8 mouse cellular contexts compared by ENCODE assay signal in the genomic region with DNA sequence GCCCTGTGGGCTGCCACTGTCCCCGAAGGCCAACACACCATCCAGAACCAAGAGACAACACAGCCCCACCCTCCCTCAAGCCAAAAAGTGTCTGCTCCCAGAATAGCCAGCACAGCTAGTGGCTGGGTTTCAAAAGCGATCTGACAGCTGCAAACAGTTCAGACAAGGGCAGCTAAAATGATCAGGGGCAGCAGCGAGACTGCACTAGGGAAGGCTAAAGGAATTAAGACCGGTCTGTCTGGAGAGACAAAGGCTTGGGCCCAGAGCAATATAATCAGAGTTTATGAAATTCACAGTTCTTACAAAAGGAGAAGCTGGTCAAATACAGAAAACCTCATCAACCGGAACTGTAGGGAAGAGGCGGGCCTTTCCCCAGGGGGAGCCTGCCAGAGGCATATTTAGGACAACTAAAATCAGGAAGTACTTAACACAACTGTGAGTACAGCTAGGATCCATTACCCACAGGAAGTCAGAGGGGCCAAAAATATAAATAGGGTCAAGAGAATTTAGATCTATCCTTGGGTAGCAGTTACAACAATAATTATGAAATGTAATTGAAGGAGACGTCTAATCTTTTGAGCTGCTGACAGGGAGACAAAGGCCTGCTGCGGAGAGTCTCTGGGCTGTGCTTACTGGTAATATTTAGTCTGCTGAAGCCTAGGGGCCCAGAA. TPM values are rescaled to one million over a fixed set of nuclear protein-coding genes. Genes with fewer than 3 reads are reported as not detected.
DNase-seq lines count a peak whose midpoint lies in the region; ATAC-seq lines count a peak whose summit lies in the region.

No protein-coding gene starts in this region.

- peak; percentile 58 for DNase-seq in adrenal gland, postnatal 14 days
- DNase-seq in adrenal gland, adult 8-10 months, result no peak
- no peak for DNase-seq in heart, embryonic 10.5 days (ENCODE audit: low spot score)
- DNase-seq in kidney, adult 8-10 months, result peak; percentile 28 to 34
- peak; percentile 83 for DNase-seq in skeletal muscle tissue, adult 2 months (ENCODE audit: low read depth, low spot score)
- DNase-seq in urinary bladder, postnatal 36 days (ENCODE audit: low spot score in 2 of 2), result no peak

- no peak overlapping the region for H3K4me2 ChIP-seq in lung, embryonic 16.5 days (ENCODE audit: low read depth, low read length)

- H3K9me3 ChIP-seq in heart, embryonic 10.5 days, result no peaks in the 10 kb centered on the region
- H3K9me3 ChIP-seq in lung, embryonic 16.5 days (ENCODE audit: control insufficient read depth, low read length), result no peaks in the 10 kb centered on the region

- peaks cover 24% of the 10 kb centered on the region for H3K27me3 ChIP-seq in heart, embryonic 10.5 days (ENCODE audit: insufficient read depth, poor library complexity, severe bottlenecking)
- peaks cover 10% of the 10 kb centered on the region; the same call in 1 of the 2 replicates for H3K27me3 ChIP-seq in lung, embryonic 16.5 days (ENCODE audit: control insufficient read depth, insufficient read depth, low read depth, low read length)

- H3K4me1 ChIP-seq in heart, embryonic 10.5 days, result peaks cover 37% of the 10 kb centered on the region
- H3K4me1 ChIP-seq in lung, embryonic 16.5 days (replicated peaks; ENCODE audit: control insufficient read depth, insufficient read depth, low read length), result peaks cover 15% of the 10 kb centered on the region

- H3K9ac ChIP-seq in lung, embryonic 16.5 days (ENCODE audit: low read length), result 0 out of 2 replicates have a peak overlapping the region, but pooled peaks have one; percentile 24

- 32% methylated on average over 8 of the region's 8 CpGs for WGBS in heart, embryonic 10.5 days
- 26% methylated on average over 8 of the region's 8 CpGs for WGBS in lung, embryonic 16.5 days

- ATAC-seq in common myeloid progenitor, adult 5-6 weeks (replicated peaks; ENCODE audit: low read depth, poor library complexity, severe bottlenecking), result peak; percentile 84
- peak; percentile 76 for ATAC-seq in lung, embryonic 16.5 days (ENCODE audit: low read depth)

- H3K36me3 ChIP-seq in heart, embryonic 10.5 days, result peaks cover 24% of the 10 kb centered on the region
- H3K36me3 ChIP-seq in lung, embryonic 16.5 days (ENCODE audit: control insufficient read depth, insufficient read depth, low read length), result no peaks in the 10 kb centered on the region

- H3K4me3 ChIP-seq in heart, embryonic 10.5 days, result no peak overlapping the region
- no peak overlapping the region for H3K4me3 ChIP-seq in lung, embryonic 16.5 days (ENCODE audit: low read length)

- peak overlapping the region; percentile 83 for H3K27ac ChIP-seq in heart, embryonic 10.5 days
- H3K27ac ChIP-seq in lung, embryonic 16.5 days (ENCODE audit: low read length), result peak overlapping the region; percentile 90

RNA-seq across cellular contexts. Expression of a gene that starts 12.9 kb away (rescaled TPM):
- not detected in 2 replicates for total RNA-seq in adrenal gland, postnatal 14 days (2021)
- total RNA-seq in adrenal gland, adult 8-10 months (2022), result not detected
- total RNA-seq in common myeloid progenitor, adult 5-6 weeks (2017), result not detected in 2 replicates
- 0.86 and 2.3 TPM in 2 replicates for polyA plus RNA-seq in heart, embryonic 10.5 days (2016; fragmentation: Nextera tagmentation; extraction: Ambion mirVana)
- polyA plus RNA-seq in lung, embryonic 16.5 days (2015; fragmentation: Nextera tagmentation; extraction: Ambion mirVana), result 2.9 and 6.8 TPM in 2 replicates

RNA-seq across cellular contexts. Expression of a gene that starts 30.0 kb away (rescaled TPM):
- total RNA-seq in adrenal gland, postnatal 14 days (2021), result 0.67 and 1.6 TPM in 2 replicates
- 1 to 10 TPM; 1.6 to 2.6 (median 2.0) TPM for total RNA-seq in adrenal gland, adult 8-10 months (2022)
- total RNA-seq in common myeloid progenitor, adult 5-6 weeks (2017), result 5.1 and 5.3 TPM in 2 replicates
- polyA plus RNA-seq in heart, embryonic 10.5 days (2016; fragmentation: Nextera tagmentation; extraction: Ambion mirVana), result 8.5 and 16.0 TPM in 2 replicates
- 2.9 and 3.9 TPM in 2 replicates for polyA plus RNA-seq in lung, embryonic 16.5 days (2015; fragmentation: Nextera tagmentation; extraction: Ambion mirVana)

RNA-seq across cellular contexts. Expression of a gene that starts 59.1 kb away (rescaled TPM):
- 39.7 and 50.9 TPM in 2 replicates for total RNA-seq in adrenal gland, postnatal 14 days (2021)
- total RNA-seq in adrenal gland, adult 8-10 months (2022), result 10 to 100 TPM; 39.2 to 61.6 (median 49.4) TPM
- 44.0 and 51.2 TPM in 2 replicates for total RNA-seq in common myeloid progenitor, adult 5-6 weeks (2017)
- polyA plus RNA-seq in heart, embryonic 10.5 days (2016; fragmentation: Nextera tagmentation; extraction: Ambion mirVana), result 81.9 and 95.9 TPM in 2 replicates
- 77.6 and 80.7 TPM in 2 replicates for polyA plus RNA-seq in lung, embryonic 16.5 days (2015; fragmentation: Nextera tagmentation; extraction: Ambion mirVana)

Comparison
In these comparisons a context has a peak if more than half of its experiments do, and no peak if none do; other contexts are left out.
1. DNase-seq: peak in adrenal gland, postnatal 14 days (single experiment), kidney, adult 8-10 months (2 of 2) and skeletal muscle tissue, adult 2 months (single experiment); none in adrenal gland, adult 8-10 months (single experiment), heart, embryonic 10.5 days (single experiment) and urinary bladder, postnatal 36 days (0 of 2).